Mouse (Mus musculus) heart, adult 8-10 months (tissue): ENCODE measurements at regions not wholly inside any gene's neighbourhood (a gene's known extent, or its start where the extent isn't known, plus 50 kb on each side); places are given as distances from the start of the nearest gene placed in this dataset.

Experiments
- DNase-seq: peaks from one replicate; pipeline ENCODE4 v3.0.0; 2022; ENCODE audit warnings: low spot score

DNA sequence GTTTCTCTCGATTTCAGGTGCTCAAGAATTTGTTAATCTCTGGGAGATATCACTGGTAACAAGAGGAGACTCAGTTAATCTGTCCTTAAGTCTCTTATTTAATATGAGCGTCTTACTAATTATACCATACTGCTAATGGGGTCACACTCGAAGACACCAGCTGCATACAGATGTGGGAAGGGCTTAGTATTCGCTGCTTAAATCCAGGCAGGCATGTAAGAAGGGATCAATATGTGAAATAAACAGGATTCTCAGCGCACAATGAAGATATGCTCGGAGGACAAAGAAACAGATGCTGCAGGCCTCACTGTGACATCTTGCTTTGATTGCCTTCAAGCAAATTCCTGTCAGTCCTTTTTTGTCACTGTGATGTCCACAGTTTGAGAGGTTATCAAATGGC lies 108.3 kb downstream of the Zwint start:
- no peak for DNase-seq

- peak; percentile 3 for DNase-seq
Measured at GRCm38 (mm10) chr10:72778356-72778755, 123.7 kb downstream of the Zwint start.

DNA sequence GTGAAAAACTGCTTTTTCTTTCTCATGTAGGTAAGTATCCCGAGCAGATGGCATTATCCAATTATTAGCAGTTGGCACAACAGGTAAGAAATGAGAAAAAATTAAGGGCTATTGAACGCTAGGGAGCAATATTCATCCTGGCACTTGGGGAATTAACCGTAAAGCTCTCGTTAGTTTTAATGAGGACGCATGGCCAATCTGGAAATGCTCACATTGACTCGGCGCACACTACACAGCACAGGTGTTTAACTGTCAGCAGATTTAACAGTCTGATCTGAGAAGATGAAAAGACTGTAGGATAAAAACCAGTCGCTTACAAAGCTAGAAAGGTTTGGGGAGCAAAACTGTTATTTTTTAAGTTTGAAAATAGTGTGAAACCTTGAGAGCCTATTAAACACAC lies 157.0 kb downstream of the Zwint start:
- no peak for DNase-seq

DNA sequence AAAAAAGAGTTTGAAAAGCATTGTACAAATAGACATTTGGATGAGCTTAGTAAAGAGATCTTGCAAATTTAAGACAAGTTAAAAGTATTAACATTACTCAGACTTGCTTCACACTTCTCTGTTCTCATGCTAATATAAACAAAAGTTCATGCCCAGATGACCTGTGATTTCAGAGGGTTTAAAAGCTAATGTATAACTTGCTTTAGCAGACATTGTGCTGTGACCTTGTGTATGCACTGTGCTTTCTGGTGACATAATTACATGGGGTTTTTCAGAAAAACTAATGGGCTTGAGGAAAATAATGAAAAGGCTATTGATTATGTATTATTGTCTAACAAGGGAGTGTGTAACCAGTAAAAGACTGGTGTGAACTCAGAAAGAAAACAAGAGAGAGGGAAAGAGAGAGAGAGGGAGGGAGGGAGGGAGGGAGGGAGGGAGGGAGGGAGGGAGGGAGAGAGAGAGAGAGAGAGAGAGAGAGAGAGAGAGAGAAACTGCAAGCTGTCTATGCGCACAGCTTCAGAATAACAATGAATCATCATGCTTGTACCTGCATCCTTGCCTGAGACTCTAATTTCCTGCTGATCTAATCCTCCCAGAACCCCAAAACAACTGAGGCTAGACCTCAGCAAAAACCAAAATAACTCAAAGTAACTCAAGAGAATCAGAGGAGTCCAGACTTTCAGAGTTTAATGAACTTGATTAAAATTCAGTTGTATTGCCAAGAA lies 192.9 kb downstream of the Zwint start:
- DNase-seq, result no peak

- no peak for DNase-seq
Measured at GRCm38 (mm10) chr10:72867956-72868355, 213.3 kb downstream of the Zwint start.
